Mouse (Mus musculus): ENCODE data around the gene Gtf2h4.

Gtf2h4 gene

GRCm38 (mm10) chr17:35697759-35698500, 24.4 kb upstream of the Gtf2h4 start:
- ATAC-seq (ENCODE audit: insufficient number of reproducible peaks, low FRiP score, low TSS enrichment): peak; percentile 43; the same call in 1 of the 2 replicates

- no peak for ATAC-seq (ENCODE audit: insufficient number of reproducible peaks, low FRiP score, low TSS enrichment)
Measured at GRCm38 (mm10) chr17:35697429-35697758, 23.9 kb upstream of the Gtf2h4 start.

GRCm38 (mm10) chr17:35696691-35697090, 23.2 kb upstream of the Gtf2h4 start:
- no peak for ATAC-seq (ENCODE audit: insufficient number of reproducible peaks, low FRiP score, low TSS enrichment)

GRCm38 (mm10) chr17:35695289-35695688, 21.8 kb upstream of the Gtf2h4 start:
- no peak for ATAC-seq (ENCODE audit: insufficient number of reproducible peaks, low FRiP score, low TSS enrichment)

GRCm38 (mm10) chr17:35693906-35694305, 20.4 kb upstream of the Gtf2h4 start:
- ATAC-seq (ENCODE audit: insufficient number of reproducible peaks, low FRiP score, low TSS enrichment): no peak

DNA sequence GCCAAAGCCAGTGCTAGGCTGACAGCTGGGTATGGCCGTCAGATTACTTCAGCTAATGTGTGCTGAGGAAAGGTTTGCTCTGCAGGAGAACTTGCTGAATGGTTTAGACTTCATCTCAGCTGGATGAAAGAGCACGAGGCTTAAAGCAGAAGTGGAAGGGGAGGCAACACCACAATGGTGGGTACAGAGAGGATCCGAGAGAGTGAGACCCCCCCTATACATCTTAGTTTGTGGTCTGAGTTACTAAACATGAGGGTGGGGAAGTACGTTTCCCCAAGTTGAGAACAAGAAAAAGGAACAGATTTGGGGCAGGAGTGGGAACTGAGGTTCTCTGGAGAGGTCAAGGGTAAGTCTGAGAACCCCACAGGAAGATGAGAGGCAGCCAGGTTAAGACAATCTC, 18.8 kb upstream of the Gtf2h4 start:
- ATAC-seq (ENCODE audit: insufficient number of reproducible peaks, low FRiP score, low TSS enrichment): no peak

GRCm38 (mm10) chr17:35691811-35692210, 18.3 kb upstream of the Gtf2h4 start:
- no peak for ATAC-seq (ENCODE audit: insufficient number of reproducible peaks, low FRiP score, low TSS enrichment)

- no peak for ATAC-seq (ENCODE audit: insufficient number of reproducible peaks, low FRiP score, low TSS enrichment)
Measured at GRCm38 (mm10) chr17:35689936-35690645, 16.6 kb upstream of the Gtf2h4 start.

DNA sequence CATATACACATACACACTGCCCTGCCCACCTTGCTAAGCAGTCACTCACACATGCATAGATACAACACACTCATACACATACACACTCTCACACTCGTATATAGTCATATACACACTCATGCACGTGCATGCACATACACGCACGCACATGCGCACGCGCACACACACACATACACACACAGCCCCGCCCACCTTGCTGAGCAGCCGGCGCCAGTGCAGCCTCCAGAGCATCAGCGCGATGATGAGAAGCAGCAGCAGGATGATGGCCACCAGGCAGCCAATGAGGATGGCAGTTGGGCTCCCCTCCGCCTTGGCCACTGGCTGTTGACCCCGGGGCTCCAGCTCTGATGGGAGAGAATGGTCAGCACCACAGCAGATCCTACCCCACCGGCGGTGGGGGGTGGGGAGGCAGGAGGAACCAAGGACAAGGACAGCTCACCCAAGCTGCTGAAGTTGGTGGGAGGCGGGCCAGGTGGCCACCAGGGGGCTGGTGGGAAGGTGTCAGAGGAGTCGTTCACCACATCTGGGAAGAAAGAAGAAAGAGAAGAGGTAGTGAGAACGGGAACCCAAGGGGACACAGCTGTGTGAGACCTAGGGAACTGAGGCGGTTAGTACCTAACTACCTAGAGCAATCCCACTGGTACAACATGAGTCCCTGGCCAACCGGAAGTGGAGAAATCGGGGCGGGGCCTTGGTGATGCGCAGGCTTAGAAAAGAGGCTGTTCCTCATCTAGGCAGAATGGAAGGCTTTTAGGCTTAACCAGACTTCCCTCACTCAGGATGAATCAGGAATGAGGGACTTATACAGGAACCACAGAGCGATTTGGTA, 15.0 kb upstream of the Gtf2h4 start:
- no peak for ATAC-seq (ENCODE audit: insufficient number of reproducible peaks, low FRiP score, low TSS enrichment)

DNA sequence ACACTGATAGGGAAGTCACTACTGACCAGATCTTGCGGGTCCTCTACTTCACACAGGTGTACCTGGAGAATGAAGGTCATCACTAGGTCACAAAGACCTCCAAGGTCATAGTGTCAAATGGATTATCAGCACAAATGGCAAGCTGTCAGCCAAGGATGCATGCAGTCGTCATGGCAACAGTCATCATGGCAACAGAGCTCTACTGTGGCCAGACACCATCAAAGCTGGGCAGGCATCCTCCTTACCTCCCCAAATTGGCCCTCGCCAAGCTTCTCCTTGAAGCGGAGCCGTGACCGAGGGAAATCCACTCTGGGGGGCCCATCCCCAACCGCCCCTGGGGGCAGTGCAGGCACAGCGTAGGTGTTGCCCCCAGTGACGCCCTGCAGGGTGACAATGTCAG, 11.5 kb upstream of the Gtf2h4 start:
- no peak for ATAC-seq (ENCODE audit: insufficient number of reproducible peaks, low FRiP score, low TSS enrichment)

DNA sequence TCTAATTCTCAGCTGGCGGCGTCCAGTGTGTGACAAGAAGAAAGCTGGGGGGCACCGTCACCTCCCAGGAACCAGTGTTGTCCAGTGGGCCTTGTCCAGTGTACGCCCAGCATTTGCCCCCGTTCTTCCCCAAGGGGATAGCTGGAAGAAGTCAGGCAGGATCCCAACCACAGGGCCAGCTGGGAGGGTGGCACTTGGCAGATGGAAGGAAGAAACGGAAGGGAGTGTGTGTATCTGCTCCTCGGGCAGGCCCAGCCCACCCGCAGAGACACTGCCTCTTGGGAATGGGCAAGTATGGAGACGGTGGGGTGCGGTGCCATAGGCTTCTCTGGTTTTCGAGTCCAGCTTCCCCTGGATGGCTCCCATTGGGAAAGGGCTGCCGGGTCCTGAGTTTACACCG, 8.4 kb upstream of the Gtf2h4 start:
- ATAC-seq (ENCODE audit: insufficient number of reproducible peaks, low FRiP score, low TSS enrichment): no peak

GRCm38 (mm10) chr17:35680591-35680990, 7.1 kb upstream of the Gtf2h4 start:
- no peak for ATAC-seq (ENCODE audit: insufficient number of reproducible peaks, low FRiP score, low TSS enrichment)

DNA sequence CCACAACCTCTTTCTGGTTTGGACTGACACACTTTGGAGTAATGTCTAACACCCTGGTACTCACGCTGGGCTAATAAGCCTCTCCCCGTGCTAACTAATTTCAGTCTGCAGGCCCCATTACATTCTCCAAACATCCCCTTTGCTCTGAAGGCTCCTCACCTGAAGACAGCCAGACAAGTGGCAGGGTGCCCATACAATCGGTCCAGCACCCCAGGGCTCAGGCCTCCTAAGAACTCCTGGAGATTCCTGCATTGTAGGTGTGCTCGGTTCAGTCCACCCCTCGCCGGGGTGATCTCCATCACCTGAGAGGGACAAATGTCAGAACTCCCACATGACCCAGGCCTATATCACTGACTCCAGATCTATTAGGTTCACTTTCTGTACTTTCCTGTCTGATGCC, 1.0 kb downstream of the Gtf2h4 start:
- no peak for ATAC-seq (ENCODE audit: insufficient number of reproducible peaks, low FRiP score, low TSS enrichment)

DNA sequence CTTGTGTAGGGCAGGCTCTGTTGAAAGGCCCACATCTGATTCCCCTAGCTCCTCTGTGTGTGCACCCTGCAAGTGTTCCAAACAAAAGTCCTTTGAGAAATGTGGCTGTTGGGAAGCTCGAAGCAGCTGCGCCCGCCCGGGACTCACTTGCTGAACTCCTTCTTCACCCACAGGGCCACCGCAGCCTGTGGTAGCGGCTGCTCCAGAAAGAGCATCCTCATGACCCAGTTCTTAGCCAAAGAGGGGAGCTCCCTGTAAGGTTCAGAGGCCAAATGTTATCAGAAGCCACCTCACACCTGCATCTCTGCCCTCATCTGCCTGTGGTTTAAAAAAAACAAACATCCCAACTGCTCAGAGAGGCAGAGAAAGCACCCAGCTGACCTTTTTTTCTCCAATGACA, 1.7 kb downstream of the Gtf2h4 start:
- ATAC-seq (ENCODE audit: insufficient number of reproducible peaks, low FRiP score, low TSS enrichment): no peak

DNA sequence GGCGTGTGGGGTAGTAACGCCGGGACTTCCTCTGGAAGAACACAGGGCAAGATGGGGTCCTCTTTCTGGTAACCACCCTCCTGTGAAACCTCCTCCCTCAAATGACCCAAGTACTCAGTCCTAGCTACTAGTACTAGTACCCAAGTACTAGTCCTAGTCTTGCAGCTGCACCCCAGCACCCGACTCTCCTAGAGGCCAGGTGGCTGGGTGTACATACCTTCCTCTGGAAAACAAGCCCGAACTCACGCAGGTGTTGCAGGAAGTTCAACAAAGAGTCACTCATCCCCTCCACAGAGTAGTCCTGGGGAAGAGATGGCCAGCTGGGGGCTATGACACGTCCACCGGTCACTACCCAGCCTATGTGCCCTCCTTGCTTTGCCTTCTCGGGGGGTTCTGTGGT, 3.8 kb downstream of the Gtf2h4 start:
- ATAC-seq (ENCODE audit: insufficient number of reproducible peaks, low FRiP score, low TSS enrichment): no peak

DNA sequence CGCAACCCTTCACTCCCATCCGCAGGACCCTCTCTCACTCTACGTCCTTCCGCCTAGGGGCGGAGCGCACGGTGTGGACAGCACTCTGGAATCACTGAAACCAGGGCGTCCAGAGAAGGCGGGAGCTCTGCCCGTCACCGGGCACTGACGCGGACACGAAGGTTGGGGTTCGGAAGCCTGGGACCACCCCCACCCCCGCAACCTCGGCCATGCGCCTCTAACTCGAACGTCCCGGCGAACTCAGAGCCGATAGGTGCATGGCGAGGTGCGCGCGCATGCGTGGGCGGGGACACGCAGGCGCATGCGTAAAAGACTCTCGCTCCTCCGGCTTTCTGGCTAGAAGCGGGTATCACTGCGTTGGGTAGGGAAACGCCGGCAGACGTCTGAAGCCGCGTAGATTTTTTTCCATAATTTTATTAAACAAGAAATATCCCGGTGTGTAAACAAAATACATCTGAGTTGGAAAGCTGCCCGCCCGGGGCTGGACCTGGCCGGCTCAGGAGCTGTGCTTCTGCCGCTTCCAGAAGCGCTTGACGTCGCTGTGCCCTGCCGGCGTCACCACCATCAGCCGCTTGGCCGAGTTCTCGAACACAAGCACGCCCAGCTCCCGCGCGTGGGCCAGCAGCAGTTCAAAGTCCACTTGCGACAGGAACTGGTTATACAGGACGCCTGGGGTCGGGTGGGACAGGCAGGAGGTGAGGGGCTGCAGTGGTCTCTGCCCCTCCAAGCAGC, 6.0 kb downstream of the Gtf2h4 start, which contains the start of gene Vars2:
TSS of gene Vars2 (minus strand) at position 259 of the 732 bp plus-strand sequence.
- ATAC-seq (ENCODE audit: insufficient number of reproducible peaks, low FRiP score, low TSS enrichment): peak; percentile 83

DNA sequence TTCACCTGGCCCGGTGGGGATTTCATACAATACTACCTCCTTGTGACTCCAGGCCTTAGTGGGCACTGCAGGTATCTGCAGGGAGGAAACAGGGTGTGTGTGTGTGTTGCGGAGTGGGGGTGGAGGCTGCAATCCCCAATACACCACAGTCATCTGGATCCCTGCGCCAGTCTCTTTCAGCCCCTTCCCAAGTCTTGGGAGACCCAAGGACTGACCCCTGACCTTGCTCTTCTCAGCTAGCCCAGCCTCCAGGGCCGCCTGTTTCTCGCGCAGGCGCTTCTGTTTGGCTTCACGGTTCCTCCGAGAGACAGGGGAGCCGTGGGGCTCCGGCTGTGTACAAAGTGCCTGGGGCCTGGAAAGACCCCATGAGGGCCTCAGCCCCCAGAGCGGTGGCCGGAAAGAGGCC, 6.7 kb downstream of the Gtf2h4 start:
- no peak for ATAC-seq (ENCODE audit: insufficient number of reproducible peaks, low FRiP score, low TSS enrichment)

DNA sequence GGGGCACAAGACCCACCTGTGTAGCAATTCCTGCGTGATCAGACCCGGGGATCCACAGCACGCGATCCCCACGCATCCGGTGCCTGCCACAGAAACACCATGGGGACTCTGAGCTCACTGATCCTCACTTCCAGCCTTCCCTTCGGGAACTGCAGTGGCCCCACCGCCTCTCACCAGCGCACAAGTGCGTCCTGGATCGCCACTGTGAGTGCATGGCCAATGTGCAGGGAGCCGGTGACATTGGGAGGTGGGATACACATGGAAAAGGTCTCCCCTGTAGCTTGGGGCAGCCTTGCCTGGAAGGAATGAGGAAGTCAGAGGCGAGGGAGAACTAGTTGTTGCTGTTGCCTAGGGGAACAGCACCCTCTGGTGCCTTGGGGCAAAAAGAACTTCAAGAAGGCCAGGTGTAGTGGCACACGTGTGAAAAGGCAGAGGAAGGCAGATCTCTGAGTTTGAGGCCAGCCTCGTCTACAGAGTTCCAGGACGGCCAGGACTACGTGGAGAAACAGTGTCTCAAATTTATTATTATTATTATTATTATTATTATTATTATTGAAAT, 7.5 kb downstream of the Gtf2h4 start:
- ATAC-seq (ENCODE audit: insufficient number of reproducible peaks, low FRiP score, low TSS enrichment): no peak

DNA sequence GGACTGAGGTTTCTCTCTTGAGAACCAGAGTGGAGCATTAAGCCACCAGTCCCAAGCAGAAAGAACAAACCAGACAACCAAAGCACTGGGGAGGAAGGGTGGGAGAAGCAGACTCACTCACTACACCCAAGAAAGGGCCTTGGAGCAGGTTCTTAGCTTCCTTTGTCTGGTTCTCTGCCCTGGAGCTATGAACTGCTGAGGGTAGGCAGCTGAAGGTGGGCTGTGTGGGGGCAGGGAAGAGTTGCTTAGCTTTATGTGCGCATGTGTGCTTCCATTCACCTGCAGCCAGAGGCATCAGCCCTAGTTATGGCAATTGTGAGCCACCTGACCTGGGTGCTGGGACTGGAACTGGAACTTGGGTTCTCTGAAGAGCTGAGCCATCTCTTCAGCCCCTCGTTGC, 20.5 kb downstream of the Gtf2h4 start:
- no peak for ATAC-seq (ENCODE audit: insufficient number of reproducible peaks, low FRiP score, low TSS enrichment)

DNA sequence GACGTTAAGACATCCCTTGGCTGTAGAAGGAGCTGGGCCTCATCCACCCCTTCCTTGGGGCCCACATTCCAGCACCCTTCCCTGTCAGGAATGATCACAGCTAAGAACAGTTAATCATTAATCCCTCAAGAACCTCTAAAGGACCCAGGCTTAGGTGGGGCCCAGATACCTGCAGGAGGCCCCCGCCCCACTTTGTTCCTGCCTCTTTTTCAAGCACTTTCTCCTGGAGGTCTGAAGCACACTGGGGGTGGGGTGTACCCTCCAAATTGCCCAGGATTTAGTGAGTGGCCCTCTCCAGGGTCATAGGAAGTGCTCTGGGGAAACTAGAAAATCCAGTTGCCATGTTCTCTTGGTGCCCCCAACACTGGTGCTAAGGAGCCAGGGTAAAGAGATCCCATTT, 24.1 kb downstream of the Gtf2h4 start:
- ATAC-seq (ENCODE audit: insufficient number of reproducible peaks, low FRiP score, low TSS enrichment): no peak

Data from cerebellum, adult (tissue).